Mouse (Mus musculus): ENCODE results near the gene Hkdc1. TPM values are rescaled to one million over a fixed set of nuclear protein-coding genes. Genes with fewer than 3 reads are reported as not detected.

Gene Hkdc1
- polyA plus RNA-seq, 1 experiment from 2014 or later: 0.28 TPM

- ATAC-seq: peak; percentile 49
- no peak overlapping the region for H3K4me2 ChIP-seq (ENCODE audit: low read length)
- H3K4me3 ChIP-seq (replicated peaks; ENCODE audit: low read length): no peak overlapping the region
- no peaks in the 10 kb centered on the region for H3K36me3 ChIP-seq (ENCODE audit: control insufficient read depth, insufficient read depth)
- H3K27ac ChIP-seq (ENCODE audit: low read length): no peak overlapping the region
- no peaks in the 10 kb centered on the region for H3K9me3 ChIP-seq (ENCODE audit: control insufficient read depth, low read length)
- no peak overlapping the region for H3K9ac ChIP-seq (replicated peaks; ENCODE audit: low read depth, low read length)
- H3K4me1 ChIP-seq (replicated peaks; ENCODE audit: control insufficient read depth, insufficient read depth, low read length): no peaks in the 10 kb centered on the region
- WGBS: 74% methylated on average over 19 of the region's 19 CpGs
- H3K27me3 ChIP-seq (replicated peaks; ENCODE audit: control insufficient read depth, insufficient read depth, low read length): no peaks in the 10 kb centered on the region
Measured at GRCm38 (mm10) chr10:62401641-62402111, 20.6 kb downstream of the Hkdc1 start.

DNA sequence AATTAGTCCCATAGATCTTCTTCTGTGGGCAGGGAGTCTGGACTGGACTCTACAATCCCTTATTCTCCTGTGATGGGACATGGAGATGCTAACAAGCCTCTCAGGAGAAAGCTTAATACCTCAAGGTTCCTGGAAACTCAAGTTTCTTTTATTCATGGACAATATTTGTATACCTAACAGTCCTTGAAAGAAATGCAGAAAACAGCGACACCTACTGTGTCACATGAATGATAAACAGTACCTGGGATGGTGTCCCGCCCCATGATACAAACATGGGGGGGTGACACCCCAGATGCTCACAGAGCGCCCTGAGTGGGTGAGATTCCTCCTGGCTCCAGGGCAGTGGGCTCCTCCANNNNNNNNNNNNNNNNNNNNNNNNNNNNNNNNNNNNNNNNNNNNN is 39.3 kb downstream of the Hkdc1 start:
- ATAC-seq: no peak
- Histone ChIP-seq H3K4me2 (ENCODE audit: low read length) (no peak overlapping the region), H3K4me1 (replicated peaks; ENCODE audit: control insufficient read depth, insufficient read depth, low read length) (no peaks in the 10 kb centered on the region), H3K9ac (replicated peaks; ENCODE audit: low read depth, low read length) (no peak overlapping the region), H3K9me3 (ENCODE audit: control insufficient read depth, low read length) (no peaks in the 10 kb centered on the region), H3K27ac (ENCODE audit: low read length) (no peak overlapping the region), H3K27me3 (replicated peaks; ENCODE audit: control insufficient read depth, insufficient read depth, low read length) (no peaks in the 10 kb centered on the region), H3K36me3 (ENCODE audit: control insufficient read depth, insufficient read depth) (no peaks in the 10 kb centered on the region), H3K4me3 (replicated peaks; ENCODE audit: low read length) (no peak overlapping the region)
- 85% methylated on average over 3 of the region's 3 CpGs for WGBS

DNA sequence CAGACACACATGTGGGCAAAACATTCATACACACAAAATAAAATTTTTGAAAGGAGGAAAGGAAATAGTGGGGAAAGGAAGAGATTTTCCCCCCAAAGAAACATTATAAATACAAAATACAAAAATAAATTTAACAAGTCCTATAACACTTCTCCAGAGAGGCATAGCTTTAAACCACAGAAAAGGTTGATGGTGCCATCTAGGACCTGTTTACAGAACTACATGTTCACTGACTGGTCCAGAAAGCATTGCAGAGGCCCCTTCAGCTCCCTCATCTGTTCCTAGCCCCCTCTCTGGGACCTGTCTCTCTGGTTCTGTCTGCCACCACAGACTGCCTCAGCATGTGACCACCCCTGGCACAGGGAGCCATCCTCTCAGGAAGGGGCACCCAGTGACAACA is 41.4 kb downstream of the Hkdc1 start:
- Histone ChIP-seq H3K4me3 (replicated peaks; ENCODE audit: low read length) (no peak overlapping the region), H3K4me2 (ENCODE audit: low read length) (no peak overlapping the region), H3K4me1 (replicated peaks; ENCODE audit: control insufficient read depth, insufficient read depth, low read length) (no peaks in the 10 kb centered on the region), H3K27me3 (replicated peaks; ENCODE audit: control insufficient read depth, insufficient read depth, low read length) (no peaks in the 10 kb centered on the region), H3K9me3 (ENCODE audit: control insufficient read depth, low read length) (no peaks in the 10 kb centered on the region), H3K9ac (replicated peaks; ENCODE audit: low read depth, low read length) (no peak overlapping the region), H3K36me3 (ENCODE audit: control insufficient read depth, insufficient read depth) (no peaks in the 10 kb centered on the region), H3K27ac (ENCODE audit: low read length) (no peak overlapping the region)
- ATAC-seq: no peak

- WGBS: 85% methylated on average over 1 of the region's 1 CpGs
- Histone ChIP-seq H3K4me1 (replicated peaks; ENCODE audit: control insufficient read depth, insufficient read depth, low read length) (no peaks in the 10 kb centered on the region), H3K9me3 (ENCODE audit: control insufficient read depth, low read length) (no peaks in the 10 kb centered on the region), H3K36me3 (ENCODE audit: control insufficient read depth, insufficient read depth) (no peaks in the 10 kb centered on the region), H3K27ac (ENCODE audit: low read length) (no peak within 1 kb of the TSS), H3K27me3 (replicated peaks; ENCODE audit: control insufficient read depth, insufficient read depth, low read length) (no peaks in the 10 kb centered on the region), H3K9ac (replicated peaks; ENCODE audit: low read depth, low read length) (no peak within 1 kb of the TSS), H3K4me2 (ENCODE audit: low read length) (no peak within 1 kb of the TSS), H3K4me3 (replicated peaks; ENCODE audit: low read length) (no peak within 1 kb of the TSS)
- ATAC-seq: no peak
Measured at GRCm38 (mm10) chr10:62379808-62380207, 42.5 kb downstream of the Hkdc1 start, which contains the start of gene Hk1. TSS of gene Hk1 (minus strand) at chr10:62379908.

- Histone ChIP-seq H3K9ac (replicated peaks; ENCODE audit: low read depth, low read length) (no peak overlapping the region), H3K4me3 (replicated peaks; ENCODE audit: low read length) (no peak overlapping the region), H3K4me1 (replicated peaks; ENCODE audit: control insufficient read depth, insufficient read depth, low read length) (no peaks in the 10 kb centered on the region), H3K27me3 (replicated peaks; ENCODE audit: control insufficient read depth, insufficient read depth, low read length) (no peaks in the 10 kb centered on the region), H3K4me2 (ENCODE audit: low read length) (no peak overlapping the region), H3K27ac (ENCODE audit: low read length) (no peak overlapping the region), H3K36me3 (ENCODE audit: control insufficient read depth, insufficient read depth) (no peaks in the 10 kb centered on the region), H3K9me3 (ENCODE audit: control insufficient read depth, low read length) (no peaks in the 10 kb centered on the region)
- ATAC-seq: no peak
- 91% methylated on average over 7 of the region's 7 CpGs for WGBS
Measured at GRCm38 (mm10) chr10:62358827-62359226, 63.5 kb downstream of the Hkdc1 start.

GRCm38 (mm10) chr10:62356105-62356730 is 66.1 kb downstream of the Hkdc1 start:
- H3K4me1 ChIP-seq (replicated peaks; ENCODE audit: control insufficient read depth, insufficient read depth, low read length): no peaks in the 10 kb centered on the region
- no peaks in the 10 kb centered on the region for H3K27me3 ChIP-seq (replicated peaks; ENCODE audit: control insufficient read depth, insufficient read depth, low read length)
- 76% methylated on average over 17 of the region's 17 CpGs for WGBS
- ATAC-seq: no peak
- no peak overlapping the region for H3K9ac ChIP-seq (replicated peaks; ENCODE audit: low read depth, low read length)
- H3K4me3 ChIP-seq (replicated peaks; ENCODE audit: low read length): no peak overlapping the region
- no peaks in the 10 kb centered on the region for H3K9me3 ChIP-seq (ENCODE audit: control insufficient read depth, low read length)
- no peak overlapping the region for H3K27ac ChIP-seq (ENCODE audit: low read length)
- no peak overlapping the region for H3K4me2 ChIP-seq (ENCODE audit: low read length)
- H3K36me3 ChIP-seq (ENCODE audit: control insufficient read depth, insufficient read depth): no peaks in the 10 kb centered on the region

- peaks cover 7% of the 10 kb centered on the region for H3K4me1 ChIP-seq (replicated peaks; ENCODE audit: control insufficient read depth, insufficient read depth, low read length)
- H3K4me3 ChIP-seq (replicated peaks; ENCODE audit: low read length): no peak overlapping the region
- no peaks in the 10 kb centered on the region for H3K27me3 ChIP-seq (replicated peaks; ENCODE audit: control insufficient read depth, insufficient read depth, low read length)
- whole genome bisulfite sequencing: 76% methylated on average over 5 of the region's 5 CpGs
- no peaks in the 10 kb centered on the region for H3K36me3 ChIP-seq (ENCODE audit: control insufficient read depth, insufficient read depth)
- H3K27ac ChIP-seq (ENCODE audit: low read length): no peak overlapping the region
- peaks cover 4% of the 10 kb centered on the region; the same call in 1 of the 2 replicates for H3K9me3 ChIP-seq (ENCODE audit: control insufficient read depth, low read length)
- H3K9ac ChIP-seq (replicated peaks; ENCODE audit: low read depth, low read length): no peak overlapping the region
- no peak overlapping the region for H3K4me2 ChIP-seq (ENCODE audit: low read length)
- ATAC-seq: no peak
Measured at GRCm38 (mm10) chr10:62345147-62345546, 77.1 kb downstream of the Hkdc1 start.

DNA sequence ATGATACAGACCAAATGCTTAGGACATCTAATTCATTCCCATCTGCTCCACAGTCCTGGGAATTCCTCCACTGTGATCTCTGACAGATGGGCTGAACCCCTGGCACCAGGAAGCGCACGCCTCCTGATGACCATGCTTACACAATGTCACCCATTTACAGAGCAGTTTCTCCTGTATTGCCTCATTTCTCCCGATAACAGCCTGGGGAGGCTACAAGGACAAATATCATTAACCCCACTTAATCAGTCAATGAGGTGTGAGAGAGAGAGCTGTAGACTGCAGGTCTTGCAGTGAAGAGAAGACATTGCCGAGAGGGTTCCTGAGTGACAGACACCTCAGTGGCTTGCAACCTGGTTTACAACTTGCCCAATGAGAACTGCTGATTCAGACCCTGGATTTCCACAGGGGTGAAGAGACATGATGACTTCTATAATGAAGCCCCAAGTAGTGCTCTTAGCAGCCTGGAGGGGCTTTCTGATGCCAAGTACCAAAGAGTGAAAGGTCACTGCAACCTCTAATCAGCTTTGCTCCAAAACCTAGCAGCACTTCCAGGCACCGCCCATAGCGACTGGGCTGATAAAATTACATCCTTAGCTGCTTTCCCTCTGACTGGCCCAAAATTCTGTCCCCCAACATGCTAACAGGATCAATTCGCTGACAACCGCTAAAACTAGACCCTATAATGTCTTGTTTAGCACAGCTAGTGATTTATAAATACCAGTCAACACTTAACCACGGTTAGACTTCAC is 78.1 kb downstream of the Hkdc1 start:
- Histone ChIP-seq H3K9ac (replicated peaks; ENCODE audit: low read depth, low read length) (no peak overlapping the region), H3K4me2 (ENCODE audit: low read length) (no peak overlapping the region), H3K27ac (ENCODE audit: low read length) (no peak overlapping the region), H3K9me3 (ENCODE audit: control insufficient read depth, low read length) (peaks cover 4% of the 10 kb centered on the region; the same call in 1 of the 2 replicates), H3K36me3 (ENCODE audit: control insufficient read depth, insufficient read depth) (no peaks in the 10 kb centered on the region), H3K4me1 (replicated peaks; ENCODE audit: control insufficient read depth, insufficient read depth, low read length) (peaks cover 9% of the 10 kb centered on the region), H3K4me3 (replicated peaks; ENCODE audit: low read length) (no peak overlapping the region), H3K27me3 (replicated peaks; ENCODE audit: control insufficient read depth, insufficient read depth, low read length) (no peaks in the 10 kb centered on the region)
- ATAC-seq: no peak
- 85% methylated on average over 9 of the region's 9 CpGs for WGBS

DNA sequence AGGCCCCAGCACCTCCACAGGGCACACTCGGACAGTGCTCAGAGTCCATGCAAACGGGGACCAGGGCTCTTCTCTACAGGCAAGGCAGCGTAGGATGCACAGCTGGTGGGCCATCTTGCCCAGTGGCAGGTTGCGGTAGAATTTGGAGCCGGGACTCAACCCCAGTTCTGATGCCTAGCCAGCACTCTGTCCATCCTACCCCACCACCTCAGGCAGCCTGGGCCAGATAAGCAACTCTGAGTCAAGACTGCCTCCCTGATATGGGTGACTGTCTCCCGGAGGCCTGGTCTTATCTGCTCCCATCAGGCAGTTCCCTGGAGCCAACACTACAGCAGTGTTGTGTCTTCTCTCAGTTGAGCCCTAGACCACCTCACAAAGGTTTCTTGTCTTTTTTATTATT is 79.8 kb downstream of the Hkdc1 start:
- Histone ChIP-seq H3K4me1 (replicated peaks; ENCODE audit: control insufficient read depth, insufficient read depth, low read length) (peaks cover 20% of the 10 kb centered on the region), H3K4me3 (replicated peaks; ENCODE audit: low read length) (no peak overlapping the region), H3K27ac (ENCODE audit: low read length) (no peak overlapping the region), H3K36me3 (ENCODE audit: control insufficient read depth, insufficient read depth) (no peaks in the 10 kb centered on the region), H3K27me3 (replicated peaks; ENCODE audit: control insufficient read depth, insufficient read depth, low read length) (no peaks in the 10 kb centered on the region), H3K4me2 (ENCODE audit: low read length) (no peak overlapping the region), H3K9me3 (ENCODE audit: control insufficient read depth, low read length) (no peaks in the 10 kb centered on the region), H3K9ac (replicated peaks; ENCODE audit: low read depth, low read length) (no peak overlapping the region)
- WGBS: 87% methylated on average over 6 of the region's 6 CpGs
- ATAC-seq: no peak
